In the genomic region with DNA sequence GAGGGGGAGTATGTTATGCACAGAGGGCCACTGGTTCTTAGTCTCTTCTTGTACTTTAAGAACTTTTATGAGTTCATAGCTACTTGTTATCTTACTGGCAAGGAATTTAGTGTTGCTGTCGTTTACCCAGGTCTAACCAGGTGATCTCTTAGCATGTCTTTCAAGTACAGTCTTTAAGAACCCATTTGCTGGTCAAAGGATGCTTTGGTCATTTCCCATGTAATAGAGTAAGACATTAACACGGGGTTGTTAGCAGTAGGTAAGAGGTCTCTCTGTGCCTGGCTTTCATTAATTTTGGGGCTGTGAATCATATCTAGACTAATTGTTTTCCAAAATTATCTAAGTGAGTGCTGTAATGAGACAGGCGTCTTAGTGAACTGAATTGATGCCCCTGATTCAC, we compare ENCODE assay signal across 9 mouse cellular contexts. TPM values are rescaled to one million over a fixed set of nuclear protein-coding genes. Genes with fewer than 3 reads are reported as not detected.
A peak's percentile ranks its signal among the peaks of the same experiment; 100 is the strongest.
DNase-seq lines count a peak whose midpoint lies in the region; ATAC-seq lines count a peak whose summit lies in the region.
"Had no signal": no experiment of that assay in that cellular context is flagged by ENCODE, and none has a peak within 500 bp of the region (broad histone marks: within the 10 kb centered on the region; RNA-seq: fewer than 3 reads in every experiment).

No protein-coding gene starts in this region.

- H3K4me2 ChIP-seq in liver, embryonic 11.5 days, result peak overlapping the region; percentile 73
- peak overlapping the region; percentile 57 for H3K4me2 ChIP-seq in forebrain, embryonic 14.5 days (ENCODE audit: low read length)
- peak overlapping the region; percentile 66 for H3K4me2 ChIP-seq in limb, embryonic 13.5 days (replicated peaks)
- peak overlapping the region; percentile 57 for H3K4me2 ChIP-seq in neural tube, embryonic 13.5 days

- H3K4me1 ChIP-seq in liver, embryonic 11.5 days (replicated peaks; ENCODE audit: control insufficient read depth, insufficient read depth, low read length), result peaks cover 10% of the 10 kb centered on the region
- H3K4me1 ChIP-seq in forebrain, embryonic 14.5 days (ENCODE audit: control insufficient read depth, insufficient read depth, low read length), result peaks cover 11% of the 10 kb centered on the region
- H3K4me1 ChIP-seq in limb, embryonic 13.5 days, result peaks cover 11% of the 10 kb centered on the region
- H3K4me1 ChIP-seq in neural tube, embryonic 13.5 days (replicated peaks), result peaks cover 24% of the 10 kb centered on the region

- no peak overlapping the region for H3K27ac ChIP-seq in liver, embryonic 11.5 days (ENCODE audit: low read depth, low read length)
- no peak overlapping the region for H3K27ac ChIP-seq in forebrain, embryonic 14.5 days (ENCODE audit: low read depth, low read length)
- H3K27ac ChIP-seq in limb, embryonic 13.5 days, result no peak overlapping the region
- no peak overlapping the region for H3K27ac ChIP-seq in neural tube, embryonic 13.5 days (replicated peaks)

- 74% methylated on average over 3 of the region's 3 CpGs for WGBS in liver, embryonic 11.5 days
- 71% methylated on average over 3 of the region's 3 CpGs for WGBS in forebrain, embryonic 14.5 days
- WGBS in limb, embryonic 13.5 days, result 55% methylated on average over 3 of the region's 3 CpGs
- 78% methylated on average over 3 of the region's 3 CpGs for WGBS in neural tube, embryonic 13.5 days

- no peak for ATAC-seq in liver, embryonic 11.5 days (replicated peaks; ENCODE audit: low FRiP score)
- no peak for ATAC-seq in forebrain, embryonic 14.5 days
- no peak for ATAC-seq in limb, embryonic 13.5 days (ENCODE audit: low FRiP score, low read depth)
- no peak for ATAC-seq in neural tube, embryonic 13.5 days (ENCODE audit: low read depth)
- ATAC-seq: Patski had no signal

- no peaks in the 10 kb centered on the region for H3K27me3 ChIP-seq in liver, embryonic 11.5 days (replicated peaks; ENCODE audit: control insufficient read depth, insufficient read depth, low read length)
- no peaks in the 10 kb centered on the region for H3K27me3 ChIP-seq in forebrain, embryonic 14.5 days (replicated peaks; ENCODE audit: control insufficient read depth, insufficient read depth, low read length)
- no peaks in the 10 kb centered on the region for H3K27me3 ChIP-seq in limb, embryonic 13.5 days
- no peaks in the 10 kb centered on the region for H3K27me3 ChIP-seq in neural tube, embryonic 13.5 days
- H3K27me3 ChIP-seq: Patski had no signal

- DNase-seq in liver, embryonic 11.5 days (ENCODE audit: low spot score), result no peak
- no peak for DNase-seq in liver
- DNase-seq in forebrain, embryonic 14.5 days (ENCODE audit: low spot score), result no peak
- no peak for DNase-seq in right cerebral cortex, postnatal 36 days (ENCODE audit: low spot score in 2 of 2)
- no peak for DNase-seq in embryo, embryonic 10 days (ENCODE audit: low spot score)
- no peak for DNase-seq in cerebellum, postnatal 4 days (ENCODE audit: low spot score in 2 of 2)

- H3K36me3 ChIP-seq in liver, embryonic 11.5 days (ENCODE audit: control insufficient read depth, insufficient read depth, low read length), result peaks cover 4% of the 10 kb centered on the region; the same call in 1 of the 2 replicates
- peaks cover 17% of the 10 kb centered on the region for H3K36me3 ChIP-seq in forebrain, embryonic 14.5 days (ENCODE audit: control insufficient read depth, insufficient read depth, low read length)
- H3K36me3 ChIP-seq in limb, embryonic 13.5 days, result peaks cover 19% of the 10 kb centered on the region
- H3K36me3 ChIP-seq in neural tube, embryonic 13.5 days, result peaks cover 15% of the 10 kb centered on the region

- H3K9me3 ChIP-seq in liver, embryonic 11.5 days (ENCODE audit: control insufficient read depth, low read length), result no peaks in the 10 kb centered on the region
- H3K9me3 ChIP-seq in forebrain, embryonic 14.5 days (replicated peaks; ENCODE audit: control insufficient read depth, low read length), result no peaks in the 10 kb centered on the region
- no peaks in the 10 kb centered on the region for H3K9me3 ChIP-seq in limb, embryonic 13.5 days
- no peaks in the 10 kb centered on the region for H3K9me3 ChIP-seq in neural tube, embryonic 13.5 days

- H3K4me3 ChIP-seq in liver, embryonic 11.5 days (ENCODE audit: low read depth, low read length), result no peak overlapping the region
- no peak overlapping the region for H3K4me3 ChIP-seq in forebrain, embryonic 14.5 days (ENCODE audit: low read depth, low read length)
- peak overlapping the region; percentile 86 for H3K4me3 ChIP-seq in limb, embryonic 13.5 days
- peak overlapping the region; percentile 76; the same call in 1 of the 2 replicates for H3K4me3 ChIP-seq in neural tube, embryonic 13.5 days

- H3K9ac ChIP-seq in liver, embryonic 11.5 days (ENCODE audit: low read depth, low read length), result no peak overlapping the region
- no peak overlapping the region; the same call in 1 of the 2 replicates for H3K9ac ChIP-seq in forebrain, embryonic 14.5 days (ENCODE audit: low read length)
- no peak overlapping the region for H3K9ac ChIP-seq in limb, embryonic 13.5 days
- 0 out of 2 replicates have a peak overlapping the region, but pooled peaks have one; percentile 90 for H3K9ac ChIP-seq in neural tube, embryonic 13.5 days

RNA-seq across cellular contexts. Expression of a gene that starts 1.8 kb away (rescaled TPM):
- polyA plus RNA-seq in liver, embryonic 11.5 days (2014; fragmentation: Nextera tagmentation; extraction: Ambion mirVana), result 27.5 and 31.0 TPM in 2 replicates
- 22.3 and 25.8 TPM in 2 replicates for polyA plus RNA-seq in forebrain, embryonic 14.5 days (2014; fragmentation: Nextera tagmentation; extraction: Ambion mirVana)
- polyA plus RNA-seq in limb, embryonic 13.5 days (2015; fragmentation: Nextera tagmentation; extraction: Ambion mirVana), result 37.2 and 43.4 TPM in 2 replicates
- polyA plus RNA-seq in neural tube, embryonic 13.5 days (2015; fragmentation: Nextera tagmentation; extraction: Ambion mirVana), result 36.6 and 40.3 TPM in 2 replicates

RNA-seq across cellular contexts. Expression of a gene that starts 11.4 kb away (rescaled TPM):
- polyA plus RNA-seq in liver, embryonic 11.5 days (2014; fragmentation: Nextera tagmentation; extraction: Ambion mirVana), result 0.58 and 0.81 TPM in 2 replicates
- polyA plus RNA-seq in forebrain, embryonic 14.5 days (2014; fragmentation: Nextera tagmentation; extraction: Ambion mirVana), result 10.5 and 14.2 TPM in 2 replicates
- polyA plus RNA-seq in limb, embryonic 13.5 days (2015; fragmentation: Nextera tagmentation; extraction: Ambion mirVana), result 2.9 and 3.2 TPM in 2 replicates
- 14.6 and 15.1 TPM in 2 replicates for polyA plus RNA-seq in neural tube, embryonic 13.5 days (2015; fragmentation: Nextera tagmentation; extraction: Ambion mirVana)

Comparison
In these comparisons a context has a peak if more than half of its experiments do, and no peak if none do; other contexts are left out.
1. H3K4me3 ChIP-seq: peak in limb, embryonic 13.5 days (single experiment) and neural tube, embryonic 13.5 days (single experiment); none in liver, embryonic 11.5 days (single experiment) and forebrain, embryonic 14.5 days (single experiment).
2. Peak in every context shown above with its lines, with median percentiles within 50 percentile points of each other: H3K4me2 ChIP-seq.